Mouse (Mus musculus) megakaryocyte, embryonic 14.5 days (primary cell): ENCODE data around the gene Ntrk3.

Experiments used
- FLI1 ChIP-seq: IDR thresholded peaks from 2 replicates; pipeline ENCODE4 v1.6.1; 2012; ENCODE audit warnings: low read length, inconsistent platforms, mixed read lengths
- GATA1 ChIP-seq: IDR thresholded peaks from 3 replicates; pipeline ENCODE4 v1.6.1; 2012; ENCODE audit warnings: mixed read lengths, low read length, inconsistent platforms, borderline replicate concordance

DNA sequence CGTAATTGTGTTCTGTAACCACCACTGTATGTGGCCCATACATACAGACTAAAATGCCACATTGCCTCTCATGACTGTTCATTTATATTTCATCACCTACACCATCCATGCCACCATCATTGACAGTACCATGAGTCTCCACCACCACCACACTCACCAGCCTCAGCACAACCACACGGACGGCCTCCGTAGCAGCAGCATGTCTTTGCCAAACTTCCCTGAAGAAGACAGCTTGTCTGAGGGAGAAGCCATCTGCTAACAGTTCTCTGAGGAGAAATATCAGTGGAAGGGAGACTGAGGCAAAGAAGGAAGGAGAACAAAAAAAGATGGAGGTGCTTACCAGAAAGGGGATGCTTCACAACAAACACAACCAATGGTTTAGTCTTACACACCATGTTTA, 15.8 kb downstream of the Ntrk3 start:
- TF ChIP-seq GATA1, result no peak
- TF ChIP-seq FLI1, result no peak
